Mouse (Mus musculus): ENCODE measurements around the gene Olfr813. TPM values are rescaled to one million over a fixed set of nuclear protein-coding genes. Genes with fewer than 3 reads are reported as not detected.
"Not testable (repeated sequence)": the region's sequence is repeated elsewhere in the genome, so short reads cannot be mapped to it uniquely, and the experiment has no call there.

Gene Olfr813
- not detected in 2 replicates for polyA plus RNA-seq (2016; fragmentation: Nextera tagmentation; extraction: Ambion mirVana)

DNA sequence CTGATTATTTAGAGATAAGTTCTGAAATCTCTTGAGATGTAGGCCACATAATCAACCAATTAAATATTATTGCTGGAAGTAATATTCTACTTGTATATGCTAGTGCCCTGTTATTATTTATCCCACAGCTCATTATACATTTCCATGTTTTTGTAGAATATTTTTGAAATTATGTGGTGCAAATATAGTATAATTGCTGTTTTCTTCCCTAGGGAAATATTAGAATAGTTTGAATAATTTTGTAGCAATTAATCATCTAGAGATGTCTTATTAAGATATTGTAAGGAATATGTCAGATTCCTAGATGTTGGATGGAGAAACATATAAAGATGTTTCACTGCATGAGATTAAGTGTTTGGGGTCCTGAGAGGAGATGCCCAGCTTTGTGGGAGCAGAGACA, at the start of gene Olfr813:
TSS of gene Olfr813 (plus strand) at position 301 of the 400 bp plus-strand sequence.
- Histone ChIP-seq H3K4me3 (no peak within 1 kb of the TSS), H3K27me3 (replicated peaks) (no peaks in the 10 kb centered on the region), H3K4me2 (replicated peaks) (no peak within 1 kb of the TSS), H3K9me3 (no peaks in the 10 kb centered on the region), H3K36me3 (no peaks in the 10 kb centered on the region), H3K9ac (no peak within 1 kb of the TSS), H3K4me1 (no peaks in the 10 kb centered on the region), H3K27ac (no peak within 1 kb of the TSS)
- ATAC-seq (ENCODE audit: low FRiP score, low read depth) = no peak

DNA sequence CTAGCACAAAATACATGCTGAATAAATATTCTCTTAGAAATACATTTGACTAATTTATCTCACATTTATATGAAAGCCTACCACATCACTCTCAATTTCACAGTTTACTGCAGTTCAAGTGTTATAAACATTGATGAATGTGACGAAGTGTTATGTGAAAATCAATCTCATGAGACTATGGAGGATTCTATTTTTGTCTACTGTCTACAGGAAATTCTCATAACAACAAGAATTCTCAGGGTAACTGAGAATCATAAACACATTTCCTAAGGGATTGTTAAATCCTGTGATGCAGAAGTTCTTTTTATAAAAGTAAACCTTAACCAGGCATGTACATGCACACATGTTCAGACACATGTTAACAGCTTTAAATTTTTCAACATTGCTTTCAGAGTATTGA, 9.2 kb upstream of the Olfr813 start, which contains the start of gene Olfr812:
TSS of gene Olfr812 (minus strand) at position 101 of the 400 bp plus-strand sequence.
- 81% methylated on average over 1 of the region's 1 CpGs for WGBS
- Histone ChIP-seq H3K36me3 (no peaks in the 10 kb centered on the region), H3K9ac (no peak within 1 kb of the TSS), H3K9me3 (no peaks in the 10 kb centered on the region), H3K27ac (no peak within 1 kb of the TSS), H3K27me3 (replicated peaks) (no peaks in the 10 kb centered on the region), H3K4me1 (no peaks in the 10 kb centered on the region), H3K4me3 (no peak within 1 kb of the TSS), H3K4me2 (replicated peaks) (no peak within 1 kb of the TSS)
- ATAC-seq (ENCODE audit: low FRiP score, low read depth) = no peak

DNA sequence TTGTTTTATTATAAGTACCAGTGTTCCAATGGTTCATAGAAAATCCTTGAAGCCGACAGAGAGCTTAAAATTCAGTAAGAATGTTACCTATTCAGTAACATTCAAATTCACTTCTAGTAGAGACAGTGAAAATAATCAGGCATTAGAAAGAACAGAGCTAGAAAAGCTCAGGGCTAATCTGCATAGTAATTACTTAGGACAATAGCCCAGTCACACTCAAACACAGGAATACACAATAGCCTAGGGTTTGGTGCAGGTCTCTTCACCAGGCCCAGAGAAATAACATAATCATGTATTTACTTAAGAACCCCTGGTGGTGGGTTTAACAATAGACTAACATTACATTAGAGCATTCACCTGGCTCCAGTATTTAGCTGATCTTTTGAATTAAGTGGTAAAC, 7.8 kb upstream of the Olfr813 start:
- Histone ChIP-seq H3K4me1 (no peaks in the 10 kb centered on the region), H3K9me3 (no peaks in the 10 kb centered on the region), H3K9ac (no peak overlapping the region), H3K4me3 (no peak overlapping the region), H3K4me2 (replicated peaks) (no peak overlapping the region), H3K27me3 (replicated peaks) (no peaks in the 10 kb centered on the region), H3K36me3 (no peaks in the 10 kb centered on the region), H3K27ac (no peak overlapping the region)
- no peak for ATAC-seq (ENCODE audit: low FRiP score, low read depth)
- 70% methylated on average over 1 of the region's 1 CpGs for WGBS

DNA sequence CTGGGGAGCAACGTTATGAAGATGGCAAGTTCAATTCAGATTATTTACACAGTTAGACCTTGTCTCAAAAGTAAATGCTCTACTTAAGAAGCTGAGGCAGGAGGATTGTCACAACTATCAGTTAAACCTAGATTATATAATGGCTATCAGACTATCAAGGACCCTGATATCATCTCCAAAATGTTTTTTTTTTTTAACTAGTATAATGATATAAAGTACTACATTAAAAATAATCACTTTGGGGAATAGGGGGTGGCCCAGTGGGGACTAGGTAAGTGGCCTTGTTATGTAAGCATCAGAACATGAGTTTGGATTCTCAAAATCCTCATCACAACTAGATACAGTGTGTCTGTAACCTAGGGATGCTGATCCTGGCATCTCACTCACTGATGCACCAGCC, 24.6 kb downstream of the Olfr813 start, which contains the start of gene Olfr814:
TSS of gene Olfr814 (minus strand) at position 101 of the 400 bp plus-strand sequence.
- H3K27ac ChIP-seq; H3K36me3 ChIP-seq; H3K4me2 ChIP-seq (replicated peaks); H3K4me1 ChIP-seq; H3K9ac ChIP-seq; H3K4me3 ChIP-seq; ATAC-seq (ENCODE audit: low FRiP score, low read depth); H3K27me3 ChIP-seq (replicated peaks); H3K9me3 ChIP-seq: not testable (repeated sequence)
- 77% methylated on average over 1 of the region's 1 CpGs for whole genome bisulfite sequencing

DNA sequence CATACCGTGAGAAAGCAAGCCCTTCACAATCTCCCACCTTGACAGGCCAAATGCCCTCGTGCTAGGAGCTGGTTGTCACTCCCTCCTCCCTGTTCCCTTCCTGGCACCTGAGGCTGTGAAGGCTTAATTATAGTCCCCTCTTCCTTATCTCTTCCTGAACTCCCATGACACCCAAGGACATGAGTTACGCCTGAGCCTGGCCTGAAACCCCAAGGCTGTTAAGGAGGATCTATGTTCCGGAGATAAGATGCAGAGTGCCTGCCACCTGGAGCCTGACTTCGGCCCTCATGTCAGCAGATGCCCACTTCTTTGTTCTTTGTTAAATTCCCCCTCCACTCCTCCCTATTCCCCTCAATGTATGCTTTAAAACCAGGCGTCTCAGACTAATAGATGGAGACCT, 30.3 kb downstream of the Olfr813 start:
- not testable (repeated sequence) for H3K4me1 ChIP-seq; H3K4me3 ChIP-seq; H3K9me3 ChIP-seq; H3K4me2 ChIP-seq (replicated peaks); ATAC-seq (ENCODE audit: low FRiP score, low read depth); H3K36me3 ChIP-seq; H3K27me3 ChIP-seq (replicated peaks); H3K9ac ChIP-seq; H3K27ac ChIP-seq
- WGBS = 88% methylated on average over 6 of the region's 6 CpGs

DNA sequence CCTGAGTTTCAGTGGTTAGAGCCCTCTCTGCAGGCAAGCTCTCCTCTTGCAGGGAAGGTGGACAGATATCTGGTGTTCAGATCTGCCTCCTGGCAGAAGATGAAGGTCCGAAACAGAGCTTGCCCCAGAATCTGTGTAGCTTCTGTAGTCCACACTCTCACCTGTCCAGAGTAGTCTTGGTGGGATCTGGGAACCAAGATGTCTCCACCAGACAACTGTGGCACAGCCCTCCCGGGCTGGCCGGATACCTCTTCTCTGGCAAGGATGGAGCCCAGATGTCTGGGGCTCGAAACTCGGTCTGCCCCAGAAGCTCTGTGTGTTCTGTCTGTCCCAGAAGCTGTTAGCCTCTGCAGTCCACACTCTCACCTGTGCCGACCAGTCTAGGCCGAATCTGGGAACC, 30.8 kb downstream of the Olfr813 start:
- Histone ChIP-seq H3K27me3 (replicated peaks) (no peaks in the 10 kb centered on the region), H3K9ac (no peak overlapping the region), H3K27ac (no peak overlapping the region), H3K36me3 (no peaks in the 10 kb centered on the region), H3K4me3 (no peak overlapping the region), H3K9me3 (no peaks in the 10 kb centered on the region), H3K4me1 (no peaks in the 10 kb centered on the region), H3K4me2 (replicated peaks) (no peak overlapping the region)
- no peak for ATAC-seq (ENCODE audit: low FRiP score, low read depth)
- 90% methylated on average over 7 of the region's 7 CpGs for WGBS

DNA sequence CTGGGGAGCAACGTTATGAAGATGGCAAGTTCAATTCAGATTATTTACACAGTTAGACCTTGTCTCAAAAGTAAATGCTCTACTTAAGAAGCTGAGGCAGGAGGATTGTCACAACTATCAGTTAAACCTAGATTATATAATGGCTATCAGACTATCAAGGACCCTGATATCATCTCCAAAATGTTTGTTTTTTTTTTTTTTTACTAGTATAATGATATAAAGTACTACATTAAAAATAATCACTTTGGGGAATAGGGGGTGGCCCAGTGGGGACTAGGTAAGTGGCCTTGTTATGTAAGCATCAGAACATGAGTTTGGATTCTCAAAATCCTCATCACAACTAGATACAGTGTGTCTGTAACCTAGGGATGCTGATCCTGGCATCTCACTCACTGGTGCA, 50.6 kb downstream of the Olfr813 start, which contains the start of gene Olfr815:
TSS of gene Olfr815 (minus strand) at position 101 of the 400 bp plus-strand sequence.
- not testable (repeated sequence) for H3K27ac ChIP-seq; ATAC-seq (ENCODE audit: low FRiP score, low read depth); H3K36me3 ChIP-seq; H3K4me3 ChIP-seq; H3K27me3 ChIP-seq (replicated peaks); H3K4me1 ChIP-seq; H3K9ac ChIP-seq; H3K4me2 ChIP-seq (replicated peaks); H3K9me3 ChIP-seq
- whole genome bisulfite sequencing = 55% methylated on average over 1 of the region's 1 CpGs

Other genes with a start within 250 kb of the Olfr813 start
- gene Olfr796, start 242.8 kb upstream of the Olfr813 start, polyA plus RNA-seq (2016; fragmentation: Nextera tagmentation; extraction: Ambion mirVana) = not detected in 2 replicates
- not detected in 2 replicates for gene Olfr798, start 227.4 kb upstream of the Olfr813 start, polyA plus RNA-seq (2016; fragmentation: Nextera tagmentation; extraction: Ambion mirVana)
- gene Olfr799, start 217.9 kb upstream of the Olfr813 start, polyA plus RNA-seq (2016; fragmentation: Nextera tagmentation; extraction: Ambion mirVana) = not detected in 2 replicates
- gene Olfr800, start 197.7 kb upstream of the Olfr813 start, polyA plus RNA-seq (2016; fragmentation: Nextera tagmentation; extraction: Ambion mirVana) = not detected in 2 replicates
- gene Olfr801, start 181.5 kb upstream of the Olfr813 start, polyA plus RNA-seq (2016; fragmentation: Nextera tagmentation; extraction: Ambion mirVana) = not detected in 2 replicates
- not detected in 2 replicates for gene Olfr802, start 167.2 kb upstream of the Olfr813 start, polyA plus RNA-seq (2016; fragmentation: Nextera tagmentation; extraction: Ambion mirVana)
- not detected in 2 replicates for gene Olfr803, start 161.1 kb upstream of the Olfr813 start, polyA plus RNA-seq (2016; fragmentation: Nextera tagmentation; extraction: Ambion mirVana)
- not detected in 2 replicates for gene Olfr804, start 152.2 kb upstream of the Olfr813 start, polyA plus RNA-seq (2016; fragmentation: Nextera tagmentation; extraction: Ambion mirVana)
- not detected in 2 replicates for gene Olfr805, start 126.0 kb upstream of the Olfr813 start, polyA plus RNA-seq (2016; fragmentation: Nextera tagmentation; extraction: Ambion mirVana)
- not detected in 2 replicates for gene Olfr806, start 113.4 kb upstream of the Olfr813 start, polyA plus RNA-seq (2016; fragmentation: Nextera tagmentation; extraction: Ambion mirVana)
- gene Olfr807, start 97.6 kb upstream of the Olfr813 start, polyA plus RNA-seq (2016; fragmentation: Nextera tagmentation; extraction: Ambion mirVana) = not detected in 2 replicates
- not detected in 2 replicates for gene Olfr808, start 89.9 kb upstream of the Olfr813 start, polyA plus RNA-seq (2016; fragmentation: Nextera tagmentation; extraction: Ambion mirVana)
- not detected in 2 replicates for gene Olfr809, start 80.7 kb upstream of the Olfr813 start, polyA plus RNA-seq (2016; fragmentation: Nextera tagmentation; extraction: Ambion mirVana)
- gene Olfr810, start 60.5 kb upstream of the Olfr813 start, polyA plus RNA-seq (2016; fragmentation: Nextera tagmentation; extraction: Ambion mirVana) = not detected in 2 replicates
- not detected in 2 replicates for gene Olfr811, start 51.0 kb upstream of the Olfr813 start, polyA plus RNA-seq (2016; fragmentation: Nextera tagmentation; extraction: Ambion mirVana)
- not detected in 2 replicates for gene Olfr812, start 9.3 kb upstream of the Olfr813 start, polyA plus RNA-seq (2016; fragmentation: Nextera tagmentation; extraction: Ambion mirVana)
- gene Olfr814, start 24.5 kb downstream of the Olfr813 start, polyA plus RNA-seq (2016; fragmentation: Nextera tagmentation; extraction: Ambion mirVana) = not detected in 2 replicates
- not detected in 2 replicates for gene Olfr815, start 50.5 kb downstream of the Olfr813 start, polyA plus RNA-seq (2016; fragmentation: Nextera tagmentation; extraction: Ambion mirVana)
- gene Olfr816, start 60.2 kb downstream of the Olfr813 start, polyA plus RNA-seq (2016; fragmentation: Nextera tagmentation; extraction: Ambion mirVana) = not detected in 2 replicates
- not detected in 2 replicates for gene Olfr818, start 93.7 kb downstream of the Olfr813 start, polyA plus RNA-seq (2016; fragmentation: Nextera tagmentation; extraction: Ambion mirVana)
- not detected in 2 replicates for gene Olfr819, start 111.9 kb downstream of the Olfr813 start, polyA plus RNA-seq (2016; fragmentation: Nextera tagmentation; extraction: Ambion mirVana)
- not detected in 2 replicates for gene Olfr247, start 120.8 kb downstream of the Olfr813 start, polyA plus RNA-seq (2016; fragmentation: Nextera tagmentation; extraction: Ambion mirVana)
- not detected in 2 replicates for gene Gm10310, start 129.7 kb downstream of the Olfr813 start, polyA plus RNA-seq (2016; fragmentation: Nextera tagmentation; extraction: Ambion mirVana)
- not detected in 2 replicates for gene Olfr820, start 157.3 kb downstream of the Olfr813 start, polyA plus RNA-seq (2016; fragmentation: Nextera tagmentation; extraction: Ambion mirVana)
- not detected in 2 replicates for gene Olfr821, start 175.0 kb downstream of the Olfr813 start, polyA plus RNA-seq (2016; fragmentation: Nextera tagmentation; extraction: Ambion mirVana)
- gene Olfr822, start 215.8 kb downstream of the Olfr813 start, polyA plus RNA-seq (2016; fragmentation: Nextera tagmentation; extraction: Ambion mirVana) = not detected in 2 replicates